Mouse (Mus musculus): ENCODE measurements around the gene Gm11077. TPM values are rescaled to one million over a fixed set of nuclear protein-coding genes. Genes with fewer than 3 reads are reported as not detected.

Gene Gm11077
- not detected in 2 replicates for polyA plus RNA-seq (2012; rRNA removed)

DNA sequence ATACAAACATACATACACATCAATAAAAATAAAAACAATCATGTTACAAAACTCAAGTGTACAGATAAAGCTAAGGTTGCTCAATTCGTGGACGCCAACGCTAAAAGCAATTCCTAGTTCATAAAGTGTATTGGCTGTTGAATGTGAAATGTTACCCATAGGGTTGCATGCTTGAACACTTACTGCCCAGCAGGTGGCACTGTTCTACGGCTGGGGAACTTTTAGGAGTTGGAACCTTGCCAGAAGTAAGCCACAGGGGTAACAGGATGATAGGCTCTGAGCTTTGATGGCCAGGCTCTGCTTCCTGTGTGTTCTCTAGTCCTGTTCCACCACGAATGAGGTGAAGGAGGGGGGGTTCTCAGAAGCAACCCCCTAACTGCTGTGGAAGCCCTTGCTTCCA is at the start of gene Gm11077:
Gene Gm11077 (plus strand): TSS at position 13 of the 400 bp plus-strand sequence.

Other genes with a start within 250 kb of the Gm11077 start
- gene Aebp2, start 106.6 kb upstream of the Gm11077 start, polyA plus RNA-seq (2012; rRNA removed) = 48.2 and 53.1 TPM in 2 replicates

Data from central nervous system, embryonic 11.5 days (tissue).